Mouse (Mus musculus): ENCODE results near the gene Tbc1d32.
"Not testable (repeated sequence)": the region's sequence is repeated elsewhere in the genome, so short reads cannot be mapped to it uniquely, and the experiment has no call there.

Gene Tbc1d32

GRCm38 (mm10) chr10:56228568-56229209, at the start of gene Tbc1d32:
Gene Tbc1d32 (minus strand): TSS chr10:56228689.
- DNase-seq (ENCODE audit: low spot score), result peak; percentile 92

- DNase-seq (ENCODE audit: low spot score), result peak; percentile 10
Observed at GRCm38 (mm10) chr10:56227771-56228275, 666 bp downstream of the Tbc1d32 start.

GRCm38 (mm10) chr10:56215797-56216196, 12.7 kb downstream of the Tbc1d32 start:
- no peak for DNase-seq (ENCODE audit: low spot score)

- no peak for DNase-seq (ENCODE audit: low spot score)
Observed at GRCm38 (mm10) chr10:56210343-56210742, 18.1 kb downstream of the Tbc1d32 start.

- no peak for DNase-seq (ENCODE audit: low spot score)
Observed at GRCm38 (mm10) chr10:56206802-56207404, 21.6 kb downstream of the Tbc1d32 start.

GRCm38 (mm10) chr10:56204348-56204747, 24.1 kb downstream of the Tbc1d32 start:
- peak; percentile 18 for DNase-seq (ENCODE audit: low spot score)

GRCm38 (mm10) chr10:56199902-56200301, 28.6 kb downstream of the Tbc1d32 start:
- no peak for DNase-seq (ENCODE audit: low spot score)

GRCm38 (mm10) chr10:56198691-56199090, 29.8 kb downstream of the Tbc1d32 start:
- no peak for DNase-seq (ENCODE audit: low spot score)

- DNase-seq (ENCODE audit: low spot score), result no peak
Observed at GRCm38 (mm10) chr10:56194310-56194709, 34.2 kb downstream of the Tbc1d32 start.

- no peak for DNase-seq (ENCODE audit: low spot score)
Observed at GRCm38 (mm10) chr10:56181727-56182126, 46.8 kb downstream of the Tbc1d32 start.

GRCm38 (mm10) chr10:56173184-56173583, 55.3 kb downstream of the Tbc1d32 start:
- no peak for DNase-seq (ENCODE audit: low spot score)

GRCm38 (mm10) chr10:56167721-56168120, 60.8 kb downstream of the Tbc1d32 start:
- DNase-seq (ENCODE audit: low spot score), result not testable (repeated sequence)

GRCm38 (mm10) chr10:56165758-56166157, 62.7 kb downstream of the Tbc1d32 start:
- DNase-seq (ENCODE audit: low spot score), result peak; percentile 11

- DNase-seq (ENCODE audit: low spot score), result peak; percentile 8
Observed at GRCm38 (mm10) chr10:56164411-56164810, 64.1 kb downstream of the Tbc1d32 start.

GRCm38 (mm10) chr10:56158748-56159147, 69.7 kb downstream of the Tbc1d32 start:
- DNase-seq (ENCODE audit: low spot score), result no peak

- no peak for DNase-seq (ENCODE audit: low spot score)
Observed at GRCm38 (mm10) chr10:56158207-56158606, 70.3 kb downstream of the Tbc1d32 start.

- DNase-seq (ENCODE audit: low spot score), result no peak
Observed at GRCm38 (mm10) chr10:56156956-56157355, 71.5 kb downstream of the Tbc1d32 start.

- DNase-seq (ENCODE audit: low spot score), result no peak
Observed at GRCm38 (mm10) chr10:56148920-56149319, 79.6 kb downstream of the Tbc1d32 start.

GRCm38 (mm10) chr10:56137191-56137590, 91.3 kb downstream of the Tbc1d32 start:
- DNase-seq (ENCODE audit: low spot score), result no peak

GRCm38 (mm10) chr10:56129642-56130041, 98.8 kb downstream of the Tbc1d32 start:
- DNase-seq (ENCODE audit: low spot score), result no peak

GRCm38 (mm10) chr10:56126972-56127371, 101.5 kb downstream of the Tbc1d32 start:
- no peak for DNase-seq (ENCODE audit: low spot score)

- DNase-seq (ENCODE audit: low spot score), result peak; percentile 44
Observed at GRCm38 (mm10) chr10:56115636-56116180, 112.8 kb downstream of the Tbc1d32 start.

- DNase-seq (ENCODE audit: low spot score), result peak; percentile 76
Observed at GRCm38 (mm10) chr10:56114951-56115635, 113.4 kb downstream of the Tbc1d32 start.
